In genomic region chr9:65909837-65910236, GRCm38 (mm10) we compare ENCODE assay signal across 8 mouse cellular contexts. TPM values are rescaled to one million over a fixed set of nuclear protein-coding genes. Genes with fewer than 3 reads are reported as not detected.
A peak's percentile ranks its signal among the peaks of the same experiment; 100 is the strongest.
DNase-seq lines count a peak whose midpoint lies in the region; ATAC-seq and TF ChIP-seq lines count a peak whose summit lies in the region.

No protein-coding gene starts in this region.

- peak overlapping the region; percentile 65 for H3K4me2 ChIP-seq in heart, embryonic 15.5 days

- H3K9me3 ChIP-seq in heart, embryonic 15.5 days (replicated peaks), result no peaks in the 10 kb centered on the region
- H3K9me3 ChIP-seq in G1E (replicated peaks), result no peaks in the 10 kb centered on the region
- no peaks in the 10 kb centered on the region for H3K9me3 ChIP-seq in hindbrain, embryonic 10.5 days

- peak overlapping the region; percentile 71 for H3K9ac ChIP-seq in heart, embryonic 15.5 days

- WGBS in heart, embryonic 15.5 days, result 5% methylated on average over 4 of the region's 4 CpGs
- WGBS in hindbrain, embryonic 10.5 days, result 17% methylated on average over 4 of the region's 4 CpGs
- 0% methylated on average over 4 of the region's 4 CpGs for WGBS in macrophage (ENCODE audit: missing documents)

- peaks cover 13% of the 10 kb centered on the region for H3K4me1 ChIP-seq in heart, embryonic 15.5 days (replicated peaks)
- peaks cover 20% of the 10 kb centered on the region for H3K4me1 ChIP-seq in G1E (ENCODE audit: insufficient read depth, low read depth, low read length)
- H3K4me1 ChIP-seq in hindbrain, embryonic 10.5 days (replicated peaks), result peaks cover 17% of the 10 kb centered on the region

- H3K36me3 ChIP-seq in heart, embryonic 15.5 days, result no peaks in the 10 kb centered on the region; the same call in 1 of the 2 replicates
- H3K36me3 ChIP-seq in G1E (replicated peaks), result peaks cover 9% of the 10 kb centered on the region
- H3K36me3 ChIP-seq in hindbrain, embryonic 10.5 days, result peaks cover 18% of the 10 kb centered on the region
- no peaks in the 10 kb centered on the region for H3K36me3 ChIP-seq in macrophage (ENCODE audit: inconsistent target)

- peak overlapping the region; percentile 83 for H3K4me3 ChIP-seq in heart, embryonic 15.5 days
- peak overlapping the region; percentile 90 for H3K4me3 ChIP-seq in G1E (ENCODE audit: low read depth, low read length)
- H3K4me3 ChIP-seq in hindbrain, embryonic 10.5 days, result peak overlapping the region; percentile 98
- H3K4me3 ChIP-seq in macrophage (ENCODE audit: inconsistent target), result peak overlapping the region; percentile 94

- no peak for ATAC-seq in heart, embryonic 15.5 days (replicated peaks; ENCODE audit: insufficient number of reproducible peaks, insufficient read depth, low FRiP score, low read depth)
- no peak for ATAC-seq in G1E (ENCODE audit: extremely low read depth, insufficient number of reproducible peaks, low FRiP score, poor library complexity, severe bottlenecking)

- no peak for TF ChIP-seq CTCF in G1E (IDR thresholded peaks at IDR 0.05; ENCODE audit: low read depth, low read length)

- peaks cover 64% of the 10 kb centered on the region for H3K79me2 ChIP-seq in macrophage (ENCODE audit: inconsistent target)

- no peaks in the 10 kb centered on the region for H3K27me3 ChIP-seq in heart, embryonic 15.5 days
- H3K27me3 ChIP-seq in G1E (ENCODE audit: insufficient read depth, low read length), result no peaks in the 10 kb centered on the region
- H3K27me3 ChIP-seq in hindbrain, embryonic 10.5 days (ENCODE audit: insufficient read depth, poor library complexity, severe bottlenecking), result no peaks in the 10 kb centered on the region

- DNase-seq in heart, postnatal 10 days, result no peak
- no peak for DNase-seq in G1E (ENCODE audit: low spot score)
- DNase-seq in hindbrain, embryonic 10.5 days (ENCODE audit: low spot score), result no peak
- no peak for DNase-seq in gastrocnemius, postnatal 4 days (ENCODE audit: low spot score in 2 of 2)
- DNase-seq in spleen, postnatal 10 days (ENCODE audit: low spot score in 2 of 2), result no peak
- no peak for DNase-seq in right cerebral cortex, postnatal 36 days (ENCODE audit: low spot score in 2 of 2)

- H3K27ac ChIP-seq in heart, embryonic 15.5 days, result peak overlapping the region; percentile 91
- peak overlapping the region; percentile 95 for H3K27ac ChIP-seq in hindbrain, embryonic 10.5 days
- peak overlapping the region; percentile 46 for H3K27ac ChIP-seq in macrophage

- intact Hi-C loops in heart, postnatal 10 days (cut with DNase I), result loop anchor here (2.0 to 5.0 kb wide), 2 partner anchors 95 to 177 kb away; no protein-coding TSS in a partner anchor

RNA-seq across cellular contexts. Expression of gene Csnk1g1, which starts 1.1 kb away (rescaled TPM):
- 9.8 and 12.7 TPM in 2 replicates for polyA plus RNA-seq in heart, embryonic 15.5 days (2015; fragmentation: Nextera tagmentation; extraction: Ambion mirVana)
- 10 to 100 TPM; 15.3 to 18.6 TPM for total RNA-seq in heart, postnatal 10 days (2021)
- total RNA-seq in G1E (2014; fragmentation: Nextera tagmentation) (63.9 and 81.9 TPM in 2 replicates), G1E (2017) (25.4 and 34.1 TPM in 2 replicates)
- polyA plus RNA-seq in G1E (2012) (8.7 and 9.5 TPM in 2 replicates), macrophage (2018) (9.3 to 10.5 TPM (median 9.7 TPM) in 3 replicates)
- polyA plus RNA-seq in hindbrain, embryonic 10.5 days (2016; fragmentation: Nextera tagmentation; extraction: Ambion mirVana), result 19.3 and 21.5 TPM in 2 replicates
- 100 to 1,000 TPM in 23 of 26 experiments, 10 to 100 TPM in 3; 73.4 to 196 (median 155) TPM for total RNA-seq in macrophage (2018; cell fraction: chromatin; rRNA removed)
- total RNA-seq in macrophage (2018; cell fraction: cytosol; rRNA removed), result 10 to 100 TPM; 13.7 to 25.2 (median 18.6) TPM
- total RNA-seq in macrophage (2018; cell fraction: nucleus; rRNA removed), result 100 to 1,000 TPM in 5 of 26 experiments, 10 to 100 TPM in 21; 39.6 to 146 (median 75.4) TPM
- 10 to 100 TPM; 15.3 to 16.5 TPM for total RNA-seq in gastrocnemius, postnatal 4 days (2021)

RNA-seq across cellular contexts. Expression of gene Trip4, which starts 1.2 kb away (rescaled TPM):
- 20.8 and 21.4 TPM in 2 replicates for polyA plus RNA-seq in heart, embryonic 15.5 days (2015; fragmentation: Nextera tagmentation; extraction: Ambion mirVana)
- 10 to 100 TPM; 21.1 to 21.4 TPM for total RNA-seq in heart, postnatal 10 days (2021)
- total RNA-seq in G1E (2014; fragmentation: Nextera tagmentation), result 31.9 and 40.5 TPM in 2 replicates
- total RNA-seq in G1E (2017), result 24.4 and 24.7 TPM in 2 replicates
- polyA plus RNA-seq in G1E (2012), result 2.6 and 5.2 TPM in 2 replicates
- 29.7 and 32.3 TPM in 2 replicates for polyA plus RNA-seq in hindbrain, embryonic 10.5 days (2016; fragmentation: Nextera tagmentation; extraction: Ambion mirVana)
- total RNA-seq in macrophage (2018; cell fraction: chromatin; rRNA removed), result 10 to 100 TPM; 26.3 to 100.0 (median 69.4) TPM
- total RNA-seq in macrophage (2018; cell fraction: cytosol; rRNA removed), result 10 to 100 TPM; 17.8 to 35.1 (median 27.3) TPM
- total RNA-seq in macrophage (2018; cell fraction: nucleus; rRNA removed), result 10 to 100 TPM; 13.5 to 56.5 (median 38.2) TPM
- polyA plus RNA-seq in macrophage (2018), result 19.6 to 23.6 TPM (median 21.8 TPM) in 3 replicates
- 10 to 100 TPM; 23.9 to 24.4 TPM for total RNA-seq in gastrocnemius, postnatal 4 days (2021)

RNA-seq across cellular contexts. Expression of gene Pclaf, which starts 19.8 kb away (rescaled TPM):
- polyA plus RNA-seq in heart, embryonic 15.5 days (2015; fragmentation: Nextera tagmentation; extraction: Ambion mirVana), result 87.6 and 92.2 TPM in 2 replicates
- 10 to 100 TPM; 12.4 to 12.6 TPM for total RNA-seq in heart, postnatal 10 days (2021)
- total RNA-seq in G1E (2014; fragmentation: Nextera tagmentation) (28.9 and 39.3 TPM in 2 replicates), G1E (2017) (95.3 and 99.4 TPM in 2 replicates)
- polyA plus RNA-seq in G1E (2012) (1.3 and 2.4 TPM in 2 replicates), macrophage (2018) (0.56 to 25.5 TPM (median 11.5 TPM) in 3 replicates)
- polyA plus RNA-seq in hindbrain, embryonic 10.5 days (2016; fragmentation: Nextera tagmentation; extraction: Ambion mirVana), result 187 and 280 TPM in 2 replicates
- 10 to 100 TPM in 1 of 26 experiments, 1 to 10 TPM in 18, under 1 TPM in 4, not detected in 3; 0.34 to 11.1 (median 2.8) TPM for total RNA-seq in macrophage (2018; cell fraction: chromatin; rRNA removed)
- total RNA-seq in macrophage (2018; cell fraction: cytosol; rRNA removed), result 1 to 10 TPM; 1.8 to 6.1 (median 3.5) TPM
- 10 to 100 TPM in 1 of 26 experiments, 1 to 10 TPM in 23, under 1 TPM in 2; 0.37 to 32.7 (median 1.9) TPM for total RNA-seq in macrophage (2018; cell fraction: nucleus; rRNA removed)
- total RNA-seq in gastrocnemius, postnatal 4 days (2021), result 10 to 100 TPM; 28.6 to 29.1 TPM
